Mouse (Mus musculus) embryo, embryonic 9.5 days (tissue): ENCODE results near the gene Nme2.
"Not testable (repeated sequence)": the region's sequence is repeated elsewhere in the genome, so short reads cannot be mapped to it uniquely, and the experiment has no call there.

Experiments used
- DNase-seq: peaks from one replicate; pipeline ENCODE4 v3.0.0-alpha.2; 2017; ENCODE audit errors: extremely low spot score

The Nme2 gene

GRCm38 (mm10) chr11:93967381-93967780 lies 11.3 kb upstream of the Nme2 start:
- peak; percentile 46 for DNase-seq

GRCm38 (mm10) chr11:93965391-93965790 lies 9.3 kb upstream of the Nme2 start:
- no peak for DNase-seq

DNA sequence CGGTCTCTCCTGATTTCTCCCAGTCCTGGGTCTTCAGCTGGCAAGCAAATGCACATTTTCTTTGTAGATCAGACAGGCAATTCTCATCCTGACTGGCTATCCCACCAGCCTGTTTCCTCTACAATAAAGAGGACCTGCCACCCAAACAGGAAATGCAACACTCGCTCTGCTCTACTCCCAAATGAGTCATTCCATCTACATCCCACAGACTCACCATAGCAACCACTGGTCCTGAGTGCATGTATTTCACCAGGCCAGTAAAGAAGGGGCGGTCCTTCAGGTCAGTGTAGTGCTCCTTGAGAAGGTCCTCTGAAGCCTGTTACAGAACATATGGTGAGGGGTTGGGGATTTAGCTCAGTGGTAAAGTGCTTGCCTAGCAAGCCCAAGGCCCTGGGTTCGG lies 7.0 kb upstream of the Nme2 start:
- DNase-seq = no peak

DNA sequence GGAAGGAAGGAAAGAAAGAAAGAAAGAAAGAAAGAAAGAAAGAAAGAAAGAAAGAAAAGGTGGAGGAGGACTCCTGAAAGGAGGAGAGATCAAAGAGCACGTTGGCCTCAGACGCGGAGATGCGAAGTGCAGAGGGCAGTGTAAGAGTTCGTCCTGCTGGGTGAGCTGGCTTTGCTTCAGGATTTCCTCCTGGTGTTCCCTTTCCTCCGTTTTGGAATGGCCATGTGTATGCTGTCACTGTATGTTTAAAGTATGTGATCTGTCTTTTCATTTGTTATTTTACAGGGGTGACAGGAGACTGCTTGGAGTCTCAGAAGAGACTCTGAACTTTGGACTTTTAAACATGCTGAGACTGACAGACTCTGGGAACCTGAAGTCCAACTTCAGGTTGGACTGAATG lies 5.4 kb upstream of the Nme2 start:
- DNase-seq = no peak

GRCm38 (mm10) chr11:93957746-93958145 lies 1.7 kb upstream of the Nme2 start:
- DNase-seq = no peak

- DNase-seq = no peak
Observed at GRCm38 (mm10) chr11:93957031-93957555, 1.0 kb upstream of the Nme2 start.

GRCm38 (mm10) chr11:93955256-93956150 lies 556 bp downstream of the Nme2 start:
- DNase-seq = peak; percentile 93

GRCm38 (mm10) chr11:93954738-93955255 lies 1.3 kb downstream of the Nme2 start:
- DNase-seq = no peak

DNA sequence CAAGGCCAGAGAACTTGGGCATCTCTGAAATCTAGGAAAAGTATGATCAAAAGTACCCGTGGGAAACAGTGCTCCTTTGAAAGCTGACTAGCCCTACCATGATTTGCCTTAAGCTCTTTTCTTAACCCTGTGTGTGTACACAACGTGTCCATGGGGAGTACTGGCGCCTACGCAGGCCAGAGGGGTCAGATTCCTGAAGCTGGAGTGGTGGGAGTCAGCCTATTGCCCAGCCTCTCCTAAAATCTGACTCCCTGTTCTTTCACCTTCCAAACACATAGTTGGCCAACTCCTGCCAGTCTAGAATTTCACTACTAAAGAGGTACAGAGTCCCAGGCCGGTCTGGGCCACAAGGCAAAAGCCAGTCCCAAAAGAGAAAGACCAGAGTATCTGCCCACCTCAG lies 3.7 kb downstream of the Nme2 start:
- no peak for DNase-seq

DNA sequence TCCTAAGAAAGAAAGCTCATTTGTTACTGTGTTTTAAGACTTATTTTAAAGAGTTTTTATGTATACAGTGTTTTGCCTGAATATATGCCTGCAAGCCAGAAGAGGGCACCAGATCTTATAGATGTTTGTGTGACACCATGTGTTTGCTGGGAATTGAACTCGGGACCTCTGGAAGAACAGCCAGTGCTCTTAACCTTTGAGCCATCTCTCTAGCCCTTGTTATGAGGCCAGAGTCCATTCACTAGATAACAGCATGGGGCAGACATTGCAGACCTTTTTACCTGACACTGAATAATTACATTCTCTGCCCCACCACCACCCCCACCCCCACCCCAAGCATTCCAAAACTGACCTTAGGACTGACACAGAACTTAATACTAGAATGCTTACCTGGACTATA lies 6.0 kb downstream of the Nme2 start:
- DNase-seq = no peak

GRCm38 (mm10) chr11:93948887-93949567 lies 7.0 kb downstream of the Nme2 start:
- no peak for DNase-seq

DNA sequence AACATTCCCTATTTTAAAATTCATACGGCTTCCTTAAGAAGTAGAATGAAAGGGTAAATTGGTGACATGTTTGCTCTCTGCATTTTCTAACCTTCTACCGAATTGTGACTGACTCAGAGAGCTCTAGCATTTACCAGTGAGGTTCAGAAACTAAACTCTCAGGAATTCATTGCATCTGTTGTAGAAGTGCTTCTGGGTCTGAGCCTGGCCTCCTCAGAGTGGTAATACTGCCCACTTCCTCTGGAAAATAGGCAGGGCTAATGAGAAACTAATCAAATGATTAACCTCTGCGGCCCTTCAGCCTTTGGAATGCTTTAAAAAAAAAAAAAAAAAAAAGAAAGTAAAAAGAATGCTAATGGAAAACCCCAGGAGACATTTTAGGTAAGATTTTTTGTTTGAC lies 11.1 kb downstream of the Nme2 start:
- DNase-seq = no peak

GRCm38 (mm10) chr11:93940906-93941305 lies 15.2 kb downstream of the Nme2 start:
- DNase-seq = no peak

DNA sequence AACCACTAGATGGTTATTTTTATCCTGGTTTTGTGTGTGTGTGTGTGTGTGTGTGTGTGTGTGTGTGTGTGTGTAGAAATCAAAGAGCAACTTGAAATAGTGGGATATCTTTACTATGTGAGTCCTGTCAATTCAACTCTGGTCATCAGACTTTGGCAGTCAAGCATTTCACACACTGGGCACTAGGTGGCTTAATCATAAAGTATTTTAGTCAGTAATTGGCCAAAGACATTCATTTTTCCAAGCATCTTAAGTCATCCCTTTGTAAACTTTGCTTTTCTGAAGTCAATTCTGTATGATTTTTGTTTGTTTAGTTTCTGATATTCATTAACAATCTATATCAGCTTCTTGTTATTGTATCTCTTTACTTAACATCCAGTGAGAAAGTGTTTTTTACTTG lies 27.0 kb downstream of the Nme2 start:
- no peak for DNase-seq

- not testable (repeated sequence) for DNase-seq
Observed at GRCm38 (mm10) chr11:93915019-93915418, 41.0 kb downstream of the Nme2 start.

DNA sequence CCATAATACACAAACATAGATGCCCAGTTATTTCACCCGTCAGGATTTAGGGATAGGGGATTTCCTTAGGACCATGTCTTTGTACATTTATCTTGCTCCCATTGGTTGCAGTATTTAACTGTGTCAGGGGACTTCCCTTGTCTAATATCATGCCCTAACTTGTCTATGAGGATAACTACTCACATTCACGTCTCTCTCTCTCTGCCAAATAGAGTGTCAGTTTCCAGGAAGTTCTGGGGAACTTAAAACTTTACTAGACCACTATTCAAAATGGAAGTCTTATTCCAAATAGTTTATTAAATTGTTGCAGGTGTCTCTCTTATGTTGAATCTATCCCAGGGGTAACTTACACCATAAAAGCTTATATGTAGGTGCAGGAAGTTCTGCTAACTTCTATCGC lies 44.5 kb downstream of the Nme2 start:
- no peak for DNase-seq

DNA sequence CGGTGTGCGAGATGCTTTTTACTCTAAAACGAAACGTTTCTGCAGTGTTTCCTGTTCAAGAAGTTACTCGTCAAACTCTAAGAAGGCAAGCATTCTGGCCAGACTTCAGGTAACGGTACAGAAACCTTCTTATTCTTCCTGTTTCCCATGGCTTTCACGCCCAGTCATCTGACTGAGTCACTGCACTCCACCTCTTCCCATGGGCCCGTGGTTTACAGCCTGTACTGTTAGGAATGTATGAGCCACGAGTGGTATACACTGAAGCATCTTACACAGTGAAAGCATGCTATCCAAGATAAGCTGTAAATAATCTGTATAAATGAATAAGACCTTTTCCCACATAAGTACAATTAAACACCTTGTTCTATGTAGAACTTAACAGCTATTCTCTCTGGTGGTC lies 47.2 kb downstream of the Nme2 start:
- no peak for DNase-seq

GRCm38 (mm10) chr11:93907839-93908238 lies 48.2 kb downstream of the Nme2 start:
- no peak for DNase-seq

DNA sequence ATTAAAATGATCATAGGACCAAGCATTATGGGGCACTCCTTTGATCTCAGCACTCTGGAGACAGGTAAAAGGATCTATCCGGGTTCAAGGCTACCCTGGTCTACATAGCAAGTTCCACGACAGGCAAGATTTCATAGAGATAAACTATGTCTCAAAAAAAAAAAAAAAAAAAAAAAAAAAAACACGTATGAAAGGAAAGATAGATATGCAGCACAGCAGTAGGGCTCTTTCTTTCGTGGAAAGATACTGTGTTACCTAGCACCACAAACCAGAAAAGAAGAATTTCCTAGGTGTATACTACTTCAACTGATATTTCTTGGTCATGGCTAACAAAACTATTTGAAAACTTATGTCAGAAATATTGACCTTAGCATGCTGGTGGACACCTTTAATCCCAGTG lies 49.2 kb downstream of the Nme2 start:
- DNase-seq = no peak
